Mouse (Mus musculus): ENCODE measurements around the gene Frmd6.

Gene Frmd6

DNA sequence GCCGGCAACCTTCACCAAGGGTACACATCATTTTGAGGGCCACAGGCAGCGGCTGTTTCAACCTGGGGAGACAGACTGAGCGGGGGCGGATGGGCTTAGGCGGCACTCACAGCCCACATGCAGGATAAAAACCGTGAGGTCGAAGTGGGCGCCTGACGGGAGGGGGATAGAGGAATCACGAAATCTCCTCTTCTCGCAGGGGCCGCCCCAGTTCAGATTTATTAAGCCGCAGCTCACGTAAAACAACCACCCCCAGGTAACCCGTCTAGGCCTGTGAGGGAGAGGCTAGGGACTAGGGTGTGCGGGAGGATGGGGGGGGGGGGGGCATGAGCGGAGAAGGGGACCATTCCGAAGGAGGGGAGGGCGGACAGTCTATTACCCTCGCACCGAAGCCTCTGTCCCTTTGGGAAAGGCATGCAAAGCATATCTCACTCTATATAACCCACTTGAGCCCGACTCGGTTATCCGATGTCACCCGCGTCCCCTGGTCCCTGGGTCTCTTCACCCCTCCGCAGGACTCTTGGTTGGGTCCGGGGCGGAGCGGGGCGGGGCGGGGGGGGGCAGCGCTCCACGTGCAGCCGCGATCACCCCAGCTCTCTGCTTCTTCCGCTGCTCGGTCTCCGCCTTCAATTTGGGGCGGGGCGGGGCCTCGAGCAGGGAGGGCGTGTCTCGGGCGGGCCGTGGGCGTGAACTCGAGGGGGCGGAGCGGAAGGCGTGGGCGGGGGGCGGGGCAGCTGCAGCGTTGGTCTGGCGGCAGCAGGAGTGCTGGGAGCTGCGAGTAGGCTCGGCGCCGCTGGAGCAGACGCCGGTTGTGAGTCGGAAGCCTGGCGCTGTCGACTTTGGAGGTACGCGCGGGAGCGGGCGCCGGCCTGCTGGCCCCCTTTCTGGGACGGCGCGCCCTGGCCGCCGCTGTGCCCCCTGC is at the start of gene Frmd6:
Frmd6 (plus strand) TSS at position 786 of the 922 bp plus-strand sequence.
- peak; percentile 95 for DNase-seq

DNA sequence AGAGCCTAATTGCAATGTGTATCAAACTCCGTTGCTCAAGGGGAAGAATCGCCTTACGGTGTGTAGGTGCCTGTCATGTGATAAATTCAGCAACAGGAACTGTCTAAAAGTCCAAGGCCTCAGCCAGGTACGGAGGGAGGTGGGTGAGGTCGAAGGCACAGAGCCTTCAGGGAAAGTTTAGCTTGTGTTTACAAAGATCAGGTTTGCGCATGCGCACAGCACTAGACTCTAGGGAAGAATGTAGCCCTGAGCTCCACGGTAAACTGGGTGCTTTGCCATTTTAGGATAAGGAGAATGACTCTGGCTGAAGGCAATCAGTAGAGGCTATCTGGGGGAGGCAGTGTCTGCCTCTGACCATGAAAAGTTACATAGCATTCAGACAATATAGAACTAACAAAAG is 49.7 kb upstream of the Frmd6 start:
- no peak for DNase-seq

DNA sequence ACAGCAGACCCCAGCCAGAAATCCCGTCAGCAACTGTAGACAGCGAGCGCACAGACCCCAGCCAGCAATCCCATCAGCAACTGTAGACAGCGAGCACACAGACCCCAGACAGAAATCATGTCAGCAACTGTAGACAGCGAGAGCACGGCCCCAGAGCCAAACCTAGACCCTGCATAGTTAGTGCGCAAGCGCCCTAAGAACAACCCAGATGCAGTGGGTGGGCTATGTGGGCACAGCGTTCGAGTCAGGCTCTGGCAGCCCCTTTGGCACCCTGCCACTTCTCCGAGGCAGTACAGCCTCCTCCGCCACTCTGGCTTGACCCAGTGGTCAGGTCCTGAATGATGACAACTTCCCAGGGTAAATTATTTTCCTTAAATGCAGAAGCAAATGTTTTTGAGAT is 48.6 kb upstream of the Frmd6 start:
- DNase-seq = no peak

DNA sequence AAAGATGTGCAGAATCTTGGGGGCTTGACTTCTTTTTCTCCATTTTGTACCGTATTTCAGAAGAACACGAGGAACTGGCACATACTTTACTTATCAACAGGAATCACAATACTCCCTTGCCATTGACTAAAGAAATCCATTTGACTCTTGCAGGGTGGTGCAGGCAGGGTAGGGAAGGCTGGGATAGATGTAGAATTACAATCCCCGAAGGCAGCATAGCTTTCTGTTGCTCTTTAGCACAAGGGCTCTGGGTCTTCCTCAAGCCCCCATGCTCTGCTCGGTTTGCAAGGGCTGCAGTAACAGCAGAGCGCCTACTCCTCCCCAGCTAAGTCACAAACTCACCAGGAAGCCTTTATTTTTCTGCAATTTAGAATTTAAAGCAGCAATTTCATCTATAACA is 47.8 kb upstream of the Frmd6 start:
- DNase-seq = no peak

DNA sequence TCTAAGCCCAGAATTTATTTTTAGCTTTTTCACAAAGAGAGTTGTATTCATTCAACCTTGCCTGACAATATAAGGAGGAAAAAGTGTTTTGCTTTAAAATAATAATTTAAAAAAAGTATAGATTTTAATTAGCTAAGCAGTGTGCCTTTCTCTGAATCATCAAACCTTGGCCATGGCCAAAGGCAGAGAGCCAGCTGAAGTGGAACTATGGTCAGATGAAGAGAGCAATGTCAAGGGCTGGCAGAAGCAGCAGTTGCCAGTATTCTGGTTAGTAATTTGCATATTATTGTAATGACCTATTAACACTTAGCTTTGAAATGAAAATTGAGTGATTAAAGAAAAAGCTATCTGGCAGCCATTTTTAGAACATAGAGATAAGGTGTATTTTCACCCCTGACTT is 47.4 kb upstream of the Frmd6 start:
- DNase-seq = no peak

DNA sequence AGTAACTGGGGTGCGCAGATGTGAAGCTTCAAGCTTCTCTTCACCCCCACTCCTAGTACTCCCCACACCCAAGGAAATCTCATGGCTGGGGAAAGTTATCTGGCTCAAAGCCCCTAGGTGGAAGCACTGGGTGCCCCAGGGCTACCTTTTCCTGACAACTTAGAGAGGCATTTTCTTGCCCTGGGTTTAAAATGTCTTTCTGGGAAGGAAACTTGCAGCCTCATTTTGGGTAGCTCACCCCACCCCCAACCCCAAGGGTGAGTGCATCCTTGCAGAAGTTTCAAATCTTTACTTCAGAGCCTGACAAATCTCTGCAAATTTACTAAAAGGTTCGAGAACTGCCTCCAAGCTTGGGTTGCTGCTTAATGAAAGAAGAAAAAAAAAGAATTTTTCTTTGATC is 47.0 kb upstream of the Frmd6 start:
- no peak for DNase-seq

DNA sequence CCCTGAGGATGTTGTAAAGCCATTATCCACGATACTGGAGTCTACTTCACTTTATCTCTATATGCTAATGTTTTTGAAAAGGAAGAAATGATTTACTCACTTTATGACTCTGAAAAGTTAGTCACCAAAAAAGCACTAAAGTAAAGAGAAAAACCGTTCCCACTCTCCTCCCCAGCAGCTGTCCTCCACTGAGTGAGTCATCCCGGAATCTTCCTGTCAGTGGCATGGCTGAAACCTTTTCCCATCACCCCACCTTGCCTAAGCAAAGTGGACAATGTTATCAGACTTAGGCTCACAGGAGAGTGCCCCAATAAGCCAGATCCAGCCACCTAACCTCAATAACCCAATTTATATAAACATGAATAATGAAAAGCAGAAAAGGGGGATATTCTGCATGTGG is 46.6 kb upstream of the Frmd6 start:
- no peak for DNase-seq

DNA sequence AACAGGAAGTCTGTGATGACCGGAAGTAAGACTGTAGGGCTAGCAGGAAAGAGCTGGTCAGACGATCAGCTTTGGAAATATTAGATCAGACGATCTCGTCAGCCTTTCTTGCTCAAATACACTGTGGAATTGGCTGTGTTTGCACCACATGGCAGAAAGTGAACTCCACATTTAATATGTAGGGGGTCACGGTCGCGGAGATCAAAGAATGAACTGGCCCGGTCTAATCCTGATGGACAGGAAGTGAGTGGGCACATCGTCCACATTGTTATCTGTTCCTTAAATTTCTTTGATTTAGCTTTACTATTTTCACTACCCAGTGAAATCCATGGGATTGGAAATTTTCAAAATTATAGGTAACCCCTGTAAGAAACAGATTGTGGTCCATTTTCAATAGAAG is 42.3 kb upstream of the Frmd6 start:
- no peak for DNase-seq

DNA sequence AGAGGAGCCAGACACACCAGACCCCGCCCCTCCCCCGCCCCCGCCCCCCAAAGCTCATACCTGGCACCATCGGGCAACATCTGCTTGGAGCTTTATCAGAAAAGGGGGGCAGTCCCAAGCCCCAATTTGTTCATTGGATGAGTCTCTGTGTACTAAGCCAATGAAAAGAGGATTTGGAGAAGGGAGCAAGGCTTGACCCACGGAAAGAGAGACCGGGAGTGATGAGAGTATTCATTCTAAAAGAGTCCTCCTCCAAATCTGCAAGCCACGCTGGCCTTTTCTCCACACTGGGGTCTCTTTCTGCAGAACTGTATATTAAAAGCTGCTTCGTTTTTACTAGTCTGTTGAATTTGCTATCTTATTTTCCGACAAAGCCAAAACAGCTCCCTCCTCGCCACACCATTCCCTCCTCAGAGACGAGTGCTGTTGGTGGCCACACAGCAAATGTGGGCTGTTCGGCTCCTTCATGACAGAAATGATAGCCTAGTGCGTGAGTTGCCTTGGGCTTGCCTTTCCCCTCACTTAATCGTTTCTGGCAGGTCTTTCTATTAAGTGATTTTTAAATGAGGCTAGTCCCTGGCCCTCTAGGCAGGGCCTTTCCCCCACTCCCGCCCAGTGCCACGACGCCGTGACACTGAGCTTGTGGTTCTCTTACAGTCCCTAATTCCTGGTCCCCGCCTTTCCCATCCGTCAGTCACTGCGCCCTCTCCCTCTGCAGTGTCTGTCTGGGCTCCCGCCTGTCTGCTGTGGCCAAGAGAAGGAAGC is 41.7 kb upstream of the Frmd6 start:
- no peak for DNase-seq

DNA sequence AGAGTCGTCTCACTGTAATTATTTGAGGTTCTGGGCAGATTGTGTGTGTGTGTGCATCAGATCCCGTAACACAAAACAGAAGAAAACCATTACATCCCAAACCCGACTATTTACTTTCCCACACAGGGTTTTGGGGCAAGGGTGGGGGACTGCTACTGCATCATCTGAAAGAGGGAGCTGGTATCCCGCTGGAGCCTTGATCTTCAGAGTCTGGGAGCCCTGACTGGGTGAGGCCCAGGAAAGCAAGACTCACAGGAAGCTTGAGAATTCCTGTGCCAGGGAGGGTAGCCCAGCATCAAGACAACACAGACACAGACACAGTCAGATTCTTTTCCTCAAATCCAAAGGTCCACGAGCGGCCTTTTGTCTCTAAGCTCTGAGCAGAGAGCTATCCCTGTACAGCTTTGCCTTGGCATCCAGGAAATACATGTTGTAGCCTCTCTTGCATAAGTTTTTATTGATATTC is 41.0 kb upstream of the Frmd6 start:
- no peak for DNase-seq

DNA sequence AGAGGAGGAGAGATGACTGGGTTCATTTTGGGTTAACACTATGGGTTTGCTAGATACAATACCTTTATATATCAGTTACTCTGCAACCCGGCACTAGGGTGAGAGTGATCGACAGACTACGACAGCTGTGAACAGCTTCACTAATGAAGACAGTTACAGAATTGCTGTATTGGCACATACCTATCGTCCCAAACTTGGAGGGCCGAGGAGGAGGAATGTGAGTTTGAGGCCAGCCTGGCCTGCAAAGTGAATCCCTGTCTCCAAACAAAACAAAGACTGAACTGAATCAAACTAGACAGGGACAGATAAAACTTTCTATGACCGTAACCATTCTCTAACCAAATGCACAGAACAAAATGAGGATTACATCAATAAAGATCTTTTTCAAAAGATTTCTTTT is 36.0 kb upstream of the Frmd6 start:
- no peak for DNase-seq

DNA sequence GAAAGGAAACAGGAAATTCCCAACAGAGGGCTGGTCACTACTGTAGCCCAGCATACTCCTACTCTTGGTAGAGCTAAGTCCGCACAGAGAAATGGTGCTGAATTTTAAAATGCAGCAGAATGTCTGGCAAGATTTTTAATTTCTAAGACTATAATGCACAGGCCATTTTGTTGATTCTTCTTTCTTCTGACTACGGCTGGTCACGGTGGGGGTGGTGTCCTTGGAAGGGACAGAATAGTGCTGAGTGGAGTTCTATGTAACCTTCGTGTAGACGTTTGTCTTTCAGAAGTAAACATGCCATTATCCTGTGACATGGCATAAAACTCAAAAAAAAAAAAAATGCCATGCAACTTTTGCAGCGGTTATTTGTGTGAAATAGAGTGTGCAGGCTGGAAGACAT is 32.0 kb upstream of the Frmd6 start:
- DNase-seq = no peak

DNA sequence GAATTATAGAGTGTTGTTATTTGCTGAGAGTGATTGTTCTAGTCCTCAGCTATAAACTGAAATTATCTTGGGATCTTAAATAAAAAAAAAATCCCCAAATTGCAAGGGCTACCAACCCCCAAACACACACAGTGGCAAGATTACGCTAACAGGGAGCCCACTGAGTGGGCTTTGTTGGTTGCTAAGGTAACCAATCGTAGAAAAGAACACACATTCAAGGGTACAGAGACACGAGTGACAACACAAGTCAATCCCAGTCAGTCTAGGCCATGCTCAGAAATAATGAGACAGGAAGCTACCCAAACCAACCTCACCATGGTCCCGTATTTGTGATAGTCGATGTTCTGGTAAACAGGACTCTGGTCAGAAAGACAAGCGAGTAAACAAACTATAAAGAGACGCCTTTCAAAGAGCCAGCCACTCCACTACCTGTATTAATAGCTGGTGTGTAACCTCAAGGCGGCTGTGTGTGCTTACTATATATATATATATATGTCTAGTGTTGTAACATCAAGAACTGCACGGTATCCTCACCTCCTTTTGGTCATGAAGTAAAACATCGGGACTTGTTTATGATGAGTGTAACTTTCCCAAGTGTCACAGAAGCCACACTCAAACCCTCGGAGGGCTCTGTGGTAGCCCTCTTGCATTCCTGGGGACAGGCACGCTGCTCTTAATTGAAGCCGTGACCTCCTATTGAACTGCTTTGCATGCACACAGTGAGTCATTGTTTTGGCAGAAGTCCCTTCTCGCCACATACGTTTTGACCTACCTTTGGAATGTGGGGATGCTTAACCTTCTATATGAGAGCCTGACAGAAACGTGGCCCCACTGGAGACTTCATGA is 30.5 kb upstream of the Frmd6 start:
- DNase-seq = peak in 1 of 2 experiments; percentile 8

DNA sequence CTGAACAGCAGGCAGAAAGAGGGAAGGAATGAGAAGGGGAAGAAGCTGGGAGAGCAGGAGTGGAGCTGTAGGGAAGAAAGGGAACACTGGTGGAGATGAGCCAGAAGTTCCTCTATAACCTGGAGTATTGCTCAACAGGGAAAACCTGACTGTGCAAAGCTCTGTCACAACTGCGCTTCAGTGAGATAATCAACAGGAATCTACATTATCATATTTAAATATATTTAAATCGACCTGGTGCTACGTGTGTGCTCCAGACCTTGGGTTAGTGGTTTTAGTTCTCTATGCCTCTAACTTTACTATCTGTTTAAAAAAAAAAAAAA is 30.0 kb upstream of the Frmd6 start:
- DNase-seq = no peak

DNA sequence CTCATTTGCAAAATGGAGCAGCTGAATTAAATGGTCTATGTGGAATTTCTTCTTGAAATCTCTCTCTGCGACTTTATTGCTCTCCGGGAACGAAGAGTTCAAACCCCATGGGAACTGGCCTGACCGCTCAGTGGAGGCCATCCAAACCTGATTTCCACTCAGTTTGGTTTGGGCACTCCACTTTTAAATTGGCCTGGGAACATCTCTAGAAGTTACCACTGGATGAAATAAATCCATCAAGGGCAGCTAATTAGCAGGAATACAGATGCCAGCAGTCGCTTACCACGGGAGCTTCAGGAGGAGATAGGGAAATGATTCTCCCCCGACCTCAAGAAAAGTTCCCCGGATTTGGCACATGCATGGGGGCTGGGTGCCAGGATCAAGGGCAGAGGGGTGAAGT is 26.8 kb upstream of the Frmd6 start:
- no peak for DNase-seq

DNA sequence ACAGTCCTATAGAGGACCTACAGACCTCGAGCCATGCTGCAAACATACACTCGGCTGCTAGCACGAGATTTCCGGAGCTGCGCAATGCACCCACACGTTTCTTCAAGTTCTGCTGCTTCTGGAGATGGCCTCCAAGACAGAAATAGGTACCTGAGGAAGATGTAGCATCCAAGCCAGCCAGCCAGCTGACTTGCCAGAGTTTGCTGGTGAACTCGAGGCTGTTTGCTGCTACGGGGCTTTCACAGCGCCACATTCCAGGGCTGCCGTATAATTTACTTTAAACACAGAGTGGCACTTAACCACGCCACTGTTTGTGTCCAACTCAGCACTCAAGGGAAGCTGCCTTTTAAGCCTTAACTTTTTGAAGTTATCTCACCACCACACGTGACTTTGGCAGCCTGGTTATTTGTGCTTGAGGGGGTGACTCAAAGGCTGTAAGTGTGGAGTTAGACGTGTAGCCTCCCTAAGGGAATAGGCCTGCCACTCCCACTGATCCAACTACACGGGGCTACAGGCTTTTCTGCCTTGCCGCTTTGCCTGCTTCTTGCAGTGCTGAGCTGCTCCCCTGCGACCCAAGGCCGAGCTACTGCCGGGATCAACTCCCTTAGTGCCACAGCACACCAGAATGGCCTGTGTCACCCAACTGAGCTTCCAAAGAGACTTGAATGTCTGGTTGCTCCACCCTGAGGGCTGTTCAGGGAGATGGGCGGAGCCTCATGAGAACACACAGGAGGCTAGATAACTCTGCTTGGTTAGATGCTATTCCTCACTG is 25.9 kb upstream of the Frmd6 start:
- DNase-seq = no peak

DNA sequence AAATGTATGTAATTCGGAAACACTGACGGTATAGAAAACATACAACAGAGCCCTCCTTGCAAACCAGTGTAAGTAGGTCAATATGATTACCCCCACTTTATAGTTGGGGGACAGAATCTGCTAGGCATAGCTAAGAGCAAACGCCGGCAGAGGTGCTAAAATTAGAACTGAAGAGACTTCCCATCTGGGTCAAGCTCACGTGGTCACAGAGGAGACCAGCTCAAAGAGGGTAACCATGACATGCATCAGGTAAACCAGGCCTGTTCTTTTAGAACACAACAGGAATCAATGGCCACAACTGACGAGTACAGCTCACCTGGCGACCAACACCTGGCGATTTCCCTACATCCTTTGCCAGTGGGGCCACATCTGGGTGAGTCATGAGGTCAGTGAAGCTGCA is 25.2 kb upstream of the Frmd6 start:
- DNase-seq = no peak

DNA sequence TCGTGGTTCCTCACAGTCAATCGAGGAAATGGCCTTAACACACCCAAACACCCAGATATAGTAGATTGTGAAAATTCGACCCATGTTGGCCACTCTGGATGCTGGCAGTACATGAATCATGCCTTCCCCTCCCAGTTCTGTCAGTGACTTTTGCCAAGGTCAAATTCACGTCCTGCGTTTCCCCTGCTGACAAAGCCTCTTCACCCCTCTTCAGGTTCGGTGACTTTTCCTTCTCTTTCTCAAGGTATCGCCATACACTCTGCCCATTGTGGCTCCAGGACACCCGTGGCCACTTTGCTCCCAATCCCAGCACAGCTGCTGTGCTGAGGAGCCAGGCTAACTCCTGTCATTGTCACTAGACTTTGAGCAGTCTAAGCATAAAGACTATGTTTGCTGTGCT is 24.0 kb upstream of the Frmd6 start:
- no peak for DNase-seq

DNA sequence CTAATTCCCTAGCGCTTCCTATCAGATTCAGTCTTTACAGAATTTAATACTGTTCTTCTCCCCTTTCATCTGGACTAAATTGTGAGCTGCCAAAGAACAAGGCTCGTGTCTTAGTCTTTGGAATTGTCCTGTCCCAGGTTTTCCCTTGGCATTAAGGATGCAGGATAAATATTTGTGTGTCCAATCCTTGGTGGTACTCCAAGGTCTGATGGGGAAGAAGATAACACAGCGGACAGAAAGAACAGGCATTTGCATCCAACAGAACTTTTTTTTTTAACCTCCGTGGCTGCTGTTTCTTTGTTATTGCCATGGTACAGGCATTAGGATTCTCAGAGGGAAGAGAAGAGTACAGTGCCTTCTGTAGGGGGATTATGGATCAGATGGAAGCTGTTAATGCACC is 21.8 kb upstream of the Frmd6 start:
- DNase-seq = no peak

DNA sequence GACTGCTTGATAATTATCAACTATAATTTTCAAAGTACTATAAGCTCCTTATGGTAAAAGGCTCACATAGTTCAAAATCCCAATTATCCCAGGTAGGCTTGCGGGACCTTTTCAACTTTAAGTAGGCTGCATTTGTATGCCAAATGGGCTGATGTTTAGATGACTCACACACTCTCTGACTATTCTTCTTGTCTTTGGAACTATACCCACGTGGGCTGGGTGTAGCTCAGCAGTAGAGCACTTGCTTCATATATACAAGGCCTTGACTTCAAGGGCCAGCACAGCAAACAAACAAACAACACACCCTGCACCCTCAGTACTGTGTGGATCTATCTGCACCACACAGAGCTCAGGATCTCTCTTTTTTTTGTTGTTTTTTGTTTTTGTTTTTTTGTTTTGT is 20.3 kb upstream of the Frmd6 start:
- DNase-seq = no peak

DNA sequence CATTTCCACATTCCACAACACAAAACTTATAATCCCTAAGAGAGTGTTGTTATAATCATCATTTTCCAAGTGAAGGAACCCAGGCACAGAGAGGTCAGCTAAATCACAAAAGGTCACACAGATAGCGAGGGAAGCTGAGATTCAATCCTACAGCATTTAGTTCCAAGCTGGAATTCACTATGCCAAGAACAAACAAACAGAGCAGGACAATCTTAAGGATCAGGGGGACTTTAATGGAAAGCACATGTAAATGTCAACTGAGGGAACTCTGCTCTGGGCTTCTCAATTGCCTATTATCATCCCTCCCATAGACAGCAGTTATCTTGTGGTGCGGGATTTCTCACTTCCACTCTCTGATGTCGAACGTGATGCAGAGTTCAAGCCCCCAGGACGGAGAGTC is 17.8 kb upstream of the Frmd6 start:
- no peak for DNase-seq

DNA sequence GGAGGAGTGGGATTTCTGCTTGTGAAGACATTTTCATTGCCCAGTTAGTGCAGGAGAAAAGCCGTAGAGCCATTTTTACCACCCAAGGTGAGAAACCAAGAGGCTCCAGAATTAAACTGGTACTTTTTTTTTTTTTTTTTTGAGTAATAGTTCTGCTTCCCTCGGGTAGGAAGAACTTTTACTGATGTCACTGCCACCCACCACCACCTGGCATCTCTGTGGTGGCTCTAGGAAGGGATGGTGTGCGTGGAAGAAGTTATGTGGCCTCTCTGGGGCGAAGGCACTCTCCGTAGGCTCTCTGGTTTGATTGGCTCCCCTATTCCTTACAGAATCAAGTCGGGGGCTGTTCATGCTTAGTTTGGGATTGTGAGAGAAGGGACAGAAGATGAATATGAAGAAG is 17.3 kb upstream of the Frmd6 start:
- no peak for DNase-seq

DNA sequence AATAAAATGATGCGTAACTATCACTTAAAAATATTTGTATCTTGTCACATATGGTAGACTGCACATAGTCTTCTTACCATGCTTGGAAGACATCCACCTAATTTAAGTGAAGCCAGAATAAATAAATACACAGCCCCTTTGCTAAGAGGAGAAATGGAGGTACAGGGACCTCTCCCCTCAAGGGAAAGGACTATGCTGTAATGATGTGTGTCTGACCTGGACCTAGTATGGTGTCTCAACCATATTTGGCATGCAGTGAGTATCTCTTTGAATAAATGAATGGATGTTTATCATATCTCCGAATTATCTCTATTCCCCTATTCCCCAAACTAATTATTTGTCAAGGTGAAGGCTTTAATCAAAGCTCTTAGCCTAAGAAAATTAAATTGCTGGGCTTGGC is 15.4 kb upstream of the Frmd6 start:
- no peak for DNase-seq
